ENCODE assay signal across 8 mouse cellular contexts in the genomic region with DNA sequence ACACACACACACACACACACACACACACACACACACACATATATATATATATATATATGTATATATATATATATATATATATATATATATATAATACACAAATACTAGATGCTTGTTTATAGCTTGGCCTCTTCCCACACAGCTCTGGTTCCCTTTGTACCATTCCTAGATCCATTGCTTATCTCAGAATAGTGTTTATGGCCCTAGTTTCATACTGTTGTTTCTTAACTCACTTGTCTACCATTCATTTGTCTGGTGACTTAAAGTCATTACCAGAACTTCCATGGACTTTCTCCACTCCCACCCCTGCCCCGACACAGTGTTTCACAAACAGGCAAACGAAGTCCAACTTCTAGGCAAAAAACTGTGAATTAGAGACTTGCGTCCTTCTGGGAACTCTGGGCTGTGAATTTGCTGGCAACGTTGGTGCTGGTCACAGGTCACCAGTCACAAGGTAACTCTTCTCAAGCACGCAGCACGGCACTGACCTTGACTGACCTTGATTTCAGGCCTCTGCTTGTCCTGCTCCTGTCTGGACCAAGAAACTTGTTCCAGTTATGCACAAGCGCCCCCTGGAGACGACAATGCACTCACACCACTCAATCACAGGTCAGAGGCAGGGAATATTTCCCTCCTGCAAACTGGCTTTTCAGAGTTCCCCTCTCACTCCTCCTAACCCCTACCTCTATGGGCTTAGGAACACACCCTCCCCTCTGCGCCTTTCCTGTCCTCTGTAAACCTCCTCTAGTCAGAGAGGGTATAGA. TPM values are rescaled to one million over a fixed set of nuclear protein-coding genes. Genes with fewer than 3 reads are reported as not detected.
DNase-seq lines count a peak whose midpoint lies in the region; ATAC-seq lines count a peak whose summit lies in the region.

No protein-coding gene starts in this region.

- H3K4me3 ChIP-seq in hindbrain, embryonic 16.5 days (ENCODE audit: low read length) = no peak overlapping the region

- H3K9ac ChIP-seq in hindbrain, embryonic 16.5 days (ENCODE audit: low read depth, low read length) = no peak overlapping the region

- no peaks in the 10 kb centered on the region for H3K36me3 ChIP-seq in hindbrain, embryonic 16.5 days (ENCODE audit: control insufficient read depth, insufficient read depth, low read length)

- 36% methylated on average over 9 of the region's 9 CpGs for WGBS in hindbrain, embryonic 16.5 days

- no peaks in the 10 kb centered on the region for H3K27me3 ChIP-seq in hindbrain, embryonic 16.5 days (replicated peaks; ENCODE audit: control insufficient read depth, insufficient read depth, low read length)

- DNase-seq in WW6 (ENCODE audit: low read depth, low spot score) = peak; percentile 38
- peak; percentile 74 for DNase-seq in cerebellum, adult 9-11 months
- peak; percentile 55 for DNase-seq in gastrocnemius, adult 18-20 months (ENCODE audit: low spot score)
- peak; percentile 39 to 75 for DNase-seq in layer of hippocampus, postnatal 25 days (ENCODE audit: extremely low spot score in 1 of 2, low spot score in 1 of 2)
- peak; percentile 68 to 76 for DNase-seq in lung, postnatal 4 days
- peak; percentile 75 to 77 for DNase-seq in right cerebral cortex, adult 2 months (ENCODE audit: low spot score in 2 of 2)

- no peaks in the 10 kb centered on the region; the same call in 1 of the 2 replicates for H3K9me3 ChIP-seq in hindbrain, embryonic 16.5 days (ENCODE audit: control insufficient read depth, low read length)

- no peak overlapping the region for H3K4me2 ChIP-seq in hindbrain, embryonic 16.5 days (ENCODE audit: low read length)

- H3K27ac ChIP-seq in hindbrain, embryonic 16.5 days (ENCODE audit: low read depth, low read length) = no peak overlapping the region

- ATAC-seq in hindbrain, embryonic 16.5 days = peak; percentile 68; the same call in 1 of the 2 replicates
- ATAC-seq in erythroid progenitor cell, adult 5-6 weeks (replicated peaks; ENCODE audit: low FRiP score, poor library complexity, severe bottlenecking) = no peak

- H3K4me1 ChIP-seq in hindbrain, embryonic 16.5 days (ENCODE audit: control insufficient read depth, insufficient read depth, low read depth, low read length) = no peaks in the 10 kb centered on the region

RNA-seq across cellular contexts. Expression of gene Hpx, which starts 3.1 kb away (rescaled TPM):
- total RNA-seq in gastrocnemius, adult 18-20 months (2021) = 1 to 10 TPM in 1 of 2 experiments, not detected in 1; 1.6 TPM
- polyA plus RNA-seq in hindbrain, embryonic 16.5 days (2015; fragmentation: Nextera tagmentation; extraction: Ambion mirVana) = 0.18 and 0.20 TPM in 2 replicates
- total RNA-seq in layer of hippocampus, postnatal 25 days (2021) = not detected
- not detected in 2 replicates for total RNA-seq in erythroid progenitor cell, adult 5-6 weeks (2015; ENCODE audit: low replicate concordance)
- total RNA-seq in erythroid progenitor cell, adult 5-6 weeks (2017; ENCODE audit: low replicate concordance) = not detected in 2 replicates

RNA-seq across cellular contexts. Expression of gene Apbb1, which starts 21.6 kb away (rescaled TPM):
- 1 to 10 TPM; 7.4 to 7.5 TPM for total RNA-seq in gastrocnemius, adult 18-20 months (2021)
- 344 and 354 TPM in 2 replicates for polyA plus RNA-seq in hindbrain, embryonic 16.5 days (2015; fragmentation: Nextera tagmentation; extraction: Ambion mirVana)
- total RNA-seq in layer of hippocampus, postnatal 25 days (2021) = 100 to 1,000 TPM; 371 to 404 TPM
- total RNA-seq in erythroid progenitor cell, adult 5-6 weeks (2015; ENCODE audit: low replicate concordance) = not detected in 2 replicates
- total RNA-seq in erythroid progenitor cell, adult 5-6 weeks (2017; ENCODE audit: low replicate concordance) = 7.3 TPM in 1 of 2 replicates, not detected in the other

RNA-seq across cellular contexts. Expression of gene Trim3, which starts 30.3 kb away (rescaled TPM):
- total RNA-seq in gastrocnemius, adult 18-20 months (2021) = 10 to 100 TPM; 12.6 to 13.8 TPM
- 108 and 119 TPM in 2 replicates for polyA plus RNA-seq in hindbrain, embryonic 16.5 days (2015; fragmentation: Nextera tagmentation; extraction: Ambion mirVana)
- total RNA-seq in layer of hippocampus, postnatal 25 days (2021) = 100 to 1,000 TPM; 124 to 145 TPM
- 1.4 and 5.9 TPM in 2 replicates for total RNA-seq in erythroid progenitor cell, adult 5-6 weeks (2015; ENCODE audit: low replicate concordance)
- total RNA-seq in erythroid progenitor cell, adult 5-6 weeks (2017; ENCODE audit: low replicate concordance) = 1.4 TPM in 1 of 2 replicates, not detected in the other

RNA-seq across cellular contexts. Expression of gene Timm10b, which starts 36.8 kb away (rescaled TPM):
- total RNA-seq in gastrocnemius, adult 18-20 months (2021) = 10 to 100 TPM; 58.3 to 59.7 TPM
- 145 and 159 TPM in 2 replicates for polyA plus RNA-seq in hindbrain, embryonic 16.5 days (2015; fragmentation: Nextera tagmentation; extraction: Ambion mirVana)
- 10 to 100 TPM; 71.3 to 86.2 TPM for total RNA-seq in layer of hippocampus, postnatal 25 days (2021)
- total RNA-seq in erythroid progenitor cell, adult 5-6 weeks (2015; ENCODE audit: low replicate concordance) = 20.2 and 20.5 TPM in 2 replicates
- total RNA-seq in erythroid progenitor cell, adult 5-6 weeks (2017; ENCODE audit: low replicate concordance) = 19.7 and 27.1 TPM in 2 replicates

RNA-seq across cellular contexts. Expression of gene Arfip2, which starts 37.2 kb away (rescaled TPM):
- total RNA-seq in gastrocnemius, adult 18-20 months (2021) = 1 to 10 TPM; 5.3 to 7.4 TPM
- polyA plus RNA-seq in hindbrain, embryonic 16.5 days (2015; fragmentation: Nextera tagmentation; extraction: Ambion mirVana) = 85.2 and 91.1 TPM in 2 replicates
- 100 to 1,000 TPM in 1 of 2 experiments, 10 to 100 TPM in 1; 94.0 to 102 TPM for total RNA-seq in layer of hippocampus, postnatal 25 days (2021)
- 5.0 and 20.2 TPM in 2 replicates for total RNA-seq in erythroid progenitor cell, adult 5-6 weeks (2015; ENCODE audit: low replicate concordance)
- total RNA-seq in erythroid progenitor cell, adult 5-6 weeks (2017; ENCODE audit: low replicate concordance) = 5.9 TPM in 1 of 2 replicates, not detected in the other

Comparison
In these comparisons a context has a peak if more than half of its experiments do, and no peak if none do; other contexts are left out.
1. RNA of gene Apbb1, which starts 21.6 kb away (total RNA-seq): 371 to 404 TPM in layer of hippocampus, postnatal 25 days; 7.4 to 7.5 TPM in gastrocnemius, adult 18-20 months and 7.3 TPM in erythroid progenitor cell, adult 5-6 weeks; every median in the first group is over 10 times any median in the second.
2. RNA of gene Trim3, which starts 30.3 kb away (total RNA-seq): 124 to 145 TPM in layer of hippocampus, postnatal 25 days; 12.6 to 13.8 TPM in gastrocnemius, adult 18-20 months and 1.4 to 5.9 TPM in erythroid progenitor cell, adult 5-6 weeks; every median in the first group is over 4 times any median in the second.
3. Peak in every context shown above with its lines, with median percentiles within 50 percentile points of each other: DNase-seq.